21 mouse cellular contexts compared by ENCODE assay signal in the genomic region with DNA sequence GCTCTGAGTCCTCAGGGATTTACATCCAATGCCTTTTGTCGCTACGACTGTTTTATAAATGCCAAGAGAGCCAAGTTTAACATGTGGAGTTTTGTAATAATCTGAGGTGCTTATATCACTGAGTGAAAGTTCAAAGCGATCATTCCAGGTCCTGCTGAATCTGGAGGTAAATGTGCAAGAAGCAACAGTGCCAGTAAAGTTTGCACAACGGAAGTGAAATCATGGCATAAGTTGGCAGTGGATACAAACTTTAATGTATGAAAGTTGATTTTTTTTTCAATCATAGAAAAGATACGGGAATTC.
DNase-seq lines count a peak whose midpoint lies in the region; ATAC-seq lines count a peak whose summit lies in the region.
"Had no signal": no experiment of that assay in that cellular context is flagged by ENCODE, and none has a peak within 500 bp of the region (broad histone marks: within the 10 kb centered on the region; RNA-seq: fewer than 3 reads in every experiment).

No protein-coding gene starts in this region.

- DNase-seq in midbrain, embryonic 11.5 days (ENCODE audit: low spot score, missing footprints) = peak; percentile 21
- peak; percentile 78 for DNase-seq in fat pad, adult 2 months (ENCODE audit: extremely low read depth, low read depth, low spot score)
- DNase-seq in gonadal fat pad, adult 2 months (ENCODE audit: low read depth) = peak; percentile 86
- DNase-seq in frontal cortex, postnatal 25 days (ENCODE audit: low spot score in 2 of 2) = no peak
- DNase-seq: adrenal gland, adult 2 months; adrenal gland, adult 8-10 months; adrenal gland, postnatal 10 days; adrenal gland, postnatal 14 days; adrenal gland, postnatal 25 days; adrenal gland, postnatal 36 days; B cell, adult 2 months; cerebellum, adult 11 months; cerebellum, adult 11-12 months; cerebellum, adult 18-20 months had no signal

- H3K4me3 ChIP-seq in midbrain, embryonic 11.5 days (ENCODE audit: low read depth, low read length) = no peak overlapping the region
- no peak overlapping the region for H3K4me3 ChIP-seq in midbrain, embryonic 15.5 days
- no peak overlapping the region for H3K4me3 ChIP-seq in forebrain, embryonic 12.5 days (replicated peaks)

- no peak overlapping the region for H3K27ac ChIP-seq in midbrain, embryonic 11.5 days (ENCODE audit: low read depth, low read length)
- H3K27ac ChIP-seq in midbrain, embryonic 15.5 days = no peak overlapping the region
- no peak overlapping the region for H3K27ac ChIP-seq in forebrain, embryonic 12.5 days

- no peak overlapping the region for H3K4me2 ChIP-seq in midbrain, embryonic 11.5 days
- no peak overlapping the region for H3K4me2 ChIP-seq in midbrain, embryonic 15.5 days
- no peak overlapping the region for H3K4me2 ChIP-seq in forebrain, embryonic 12.5 days

- no peaks in the 10 kb centered on the region for H3K36me3 ChIP-seq in midbrain, embryonic 11.5 days (ENCODE audit: control insufficient read depth, insufficient read depth, low read length)
- no peaks in the 10 kb centered on the region for H3K36me3 ChIP-seq in midbrain, embryonic 15.5 days (replicated peaks)
- H3K36me3 ChIP-seq in forebrain, embryonic 12.5 days (replicated peaks) = no peaks in the 10 kb centered on the region
- H3K36me3 ChIP-seq: G1E had no signal

- WGBS in midbrain, embryonic 11.5 days = 88% methylated on average over 5 of the region's 5 CpGs
- 86% methylated on average over 5 of the region's 5 CpGs for WGBS in midbrain, embryonic 15.5 days
- WGBS in forebrain, embryonic 12.5 days = 90% methylated on average over 5 of the region's 5 CpGs

- no peaks in the 10 kb centered on the region for H3K4me1 ChIP-seq in midbrain, embryonic 11.5 days (ENCODE audit: control insufficient read depth, insufficient read depth, low read length)
- no peaks in the 10 kb centered on the region for H3K4me1 ChIP-seq in midbrain, embryonic 15.5 days
- H3K4me1 ChIP-seq in forebrain, embryonic 12.5 days = no peaks in the 10 kb centered on the region

- no peaks in the 10 kb centered on the region for H3K9me3 ChIP-seq in midbrain, embryonic 11.5 days (ENCODE audit: control insufficient read depth, low read length)
- H3K9me3 ChIP-seq in midbrain, embryonic 15.5 days = no peaks in the 10 kb centered on the region
- H3K9me3 ChIP-seq in forebrain, embryonic 12.5 days = no peaks in the 10 kb centered on the region

- ATAC-seq in midbrain, embryonic 11.5 days (ENCODE audit: low FRiP score) = no peak
- ATAC-seq in midbrain, embryonic 15.5 days (replicated peaks) = no peak
- no peak for ATAC-seq in forebrain, embryonic 12.5 days (ENCODE audit: low FRiP score)
- ATAC-seq: activated CD4-positive, CD25-positive, alpha-beta regulatory T cell, adult 4 months; CD4-positive, CD25-positive, alpha-beta regulatory T cell, adult 4 months; Patski had no signal

- H3K27me3 ChIP-seq in midbrain, embryonic 11.5 days (ENCODE audit: control insufficient read depth, insufficient read depth, low read length) = no peaks in the 10 kb centered on the region
- no peaks in the 10 kb centered on the region for H3K27me3 ChIP-seq in midbrain, embryonic 15.5 days (replicated peaks)
- H3K27me3 ChIP-seq in forebrain, embryonic 12.5 days = no peaks in the 10 kb centered on the region
- H3K27me3 ChIP-seq: CH12.LX had no signal

- H3K9ac ChIP-seq in midbrain, embryonic 11.5 days (ENCODE audit: low read length) = no peak overlapping the region
- no peak overlapping the region for H3K9ac ChIP-seq in midbrain, embryonic 15.5 days
- no peak overlapping the region for H3K9ac ChIP-seq in forebrain, embryonic 12.5 days

Comparison
In these comparisons a context has a peak if more than half of its experiments do, and no peak if none do; other contexts are left out.
1. DNase-seq: peak in midbrain, embryonic 11.5 days (single experiment), fat pad, adult 2 months (single experiment) and gonadal fat pad, adult 2 months (single experiment); none in frontal cortex, postnatal 25 days (0 of 2).